Mouse (Mus musculus) kidney, adult 2 months (tissue): ENCODE measurements around the gene Ccdc191.

ENCODE experiments used
- CTCF ChIP-seq: fragments of 200-500 bp; conservative IDR thresholded peaks from 2 replicates; pipeline ENCODE4 v1.5.1; 2011; ENCODE audit warnings: low read depth, mild to moderate bottlenecking, control low read depth, low read length, moderate library complexity, mixed read lengths; ENCODE audit not compliant: insufficient read depth, insufficient read length
- POLR2A ChIP-seq: fragments of 200-500 bp; IDR thresholded peaks from one replicate; pipeline ENCODE4 v1.6.1; 2011; ENCODE audit warnings: low read depth, low read length, control low read depth

- TF ChIP-seq CTCF (no peak), POLR2A (no peak)
Measured at GRCm38 (mm10) chr16:43922630-43923029, 33.0 kb downstream of the Ccdc191 start.
